Mouse (Mus musculus): ENCODE results near the gene Trpv2.
"Not testable (repeated sequence)": the region's sequence is repeated elsewhere in the genome, so short reads cannot be mapped to it uniquely, and the experiment has no call there.

Trpv2 gene

GRCm38 (mm10) chr11:62631138-62631537 lies 56.9 kb downstream of the Trpv2 start:
- DNase-seq: peak; percentile 72

GRCm38 (mm10) chr11:62635406-62635805 lies 61.1 kb downstream of the Trpv2 start:
- DNase-seq: no peak

- DNase-seq: no peak
These were observed 62.0 kb downstream of the Trpv2 start for GRCm38 (mm10) chr11:62636105-62636839.

GRCm38 (mm10) chr11:62636840-62637221 lies 62.5 kb downstream of the Trpv2 start:
- no peak for DNase-seq

- DNase-seq: no peak
These were observed 63.1 kb downstream of the Trpv2 start for GRCm38 (mm10) chr11:62637401-62637800.

- no peak for DNase-seq
These were observed 63.5 kb downstream of the Trpv2 start for GRCm38 (mm10) chr11:62637806-62638205.

- no peak for DNase-seq
These were observed 64.1 kb downstream of the Trpv2 start for GRCm38 (mm10) chr11:62638402-62638801.

- no peak for DNase-seq
These were observed 66.1 kb downstream of the Trpv2 start for GRCm38 (mm10) chr11:62640378-62640777.

- no peak for DNase-seq
These were observed 67.9 kb downstream of the Trpv2 start for GRCm38 (mm10) chr11:62642023-62642844.

GRCm38 (mm10) chr11:62643011-62643631 lies 68.8 kb downstream of the Trpv2 start:
- DNase-seq: no peak

GRCm38 (mm10) chr11:62643681-62644363 lies 69.5 kb downstream of the Trpv2 start:
- DNase-seq: no peak

GRCm38 (mm10) chr11:62644602-62645336 lies 70.5 kb downstream of the Trpv2 start:
- DNase-seq: peak; percentile 54

- DNase-seq: no peak
These were observed 71.0 kb downstream of the Trpv2 start for GRCm38 (mm10) chr11:62645337-62645675.

GRCm38 (mm10) chr11:62645732-62646494 lies 71.6 kb downstream of the Trpv2 start:
- DNase-seq: peak; percentile 71

GRCm38 (mm10) chr11:62646495-62646843 lies 72.2 kb downstream of the Trpv2 start:
- no peak for DNase-seq

GRCm38 (mm10) chr11:62646958-62647515 lies 72.8 kb downstream of the Trpv2 start:
- DNase-seq: no peak

GRCm38 (mm10) chr11:62647661-62648590 lies 73.6 kb downstream of the Trpv2 start, which contains the start of gene Lrrc75a:
Lrrc75a (minus strand) TSS chr11:62648523.
- DNase-seq: peak; percentile 48

- peak; percentile 96 for DNase-seq
These were observed 74.5 kb downstream of the Trpv2 start, which contains the start of gene Mmgt2 for GRCm38 (mm10) chr11:62648591-62649391. Mmgt2 (plus strand) TSS chr11:62648664.

- not testable (repeated sequence) for DNase-seq
These were observed 75.5 kb downstream of the Trpv2 start for GRCm38 (mm10) chr11:62649803-62650202.

Measured in retina, postnatal 1 day (tissue).